Mouse (Mus musculus) gonadal fat pad, adult 2 months (tissue): ENCODE data around the gene Kcnj10. TPM values are rescaled to one million over a fixed set of nuclear protein-coding genes. Genes with fewer than 3 reads are reported as not detected.

Experiments used
- DNase-seq: peaks from one replicate; pipeline ENCODE4 v3.0.0-alpha.2; 2012; ENCODE audit warnings: low read depth
- polyA plus RNA-seq: library from polyadenylated mRNA; depleted of rRNA; stranded (reverse); fragments of >200 nt; gene quantifications from 2 replicates; pipeline ENCODE4 v1.2.3, GENCODE M21; 2012

Kcnj10 gene
- polyA plus RNA-seq, 1 experiment = 0.19 TPM

DNA sequence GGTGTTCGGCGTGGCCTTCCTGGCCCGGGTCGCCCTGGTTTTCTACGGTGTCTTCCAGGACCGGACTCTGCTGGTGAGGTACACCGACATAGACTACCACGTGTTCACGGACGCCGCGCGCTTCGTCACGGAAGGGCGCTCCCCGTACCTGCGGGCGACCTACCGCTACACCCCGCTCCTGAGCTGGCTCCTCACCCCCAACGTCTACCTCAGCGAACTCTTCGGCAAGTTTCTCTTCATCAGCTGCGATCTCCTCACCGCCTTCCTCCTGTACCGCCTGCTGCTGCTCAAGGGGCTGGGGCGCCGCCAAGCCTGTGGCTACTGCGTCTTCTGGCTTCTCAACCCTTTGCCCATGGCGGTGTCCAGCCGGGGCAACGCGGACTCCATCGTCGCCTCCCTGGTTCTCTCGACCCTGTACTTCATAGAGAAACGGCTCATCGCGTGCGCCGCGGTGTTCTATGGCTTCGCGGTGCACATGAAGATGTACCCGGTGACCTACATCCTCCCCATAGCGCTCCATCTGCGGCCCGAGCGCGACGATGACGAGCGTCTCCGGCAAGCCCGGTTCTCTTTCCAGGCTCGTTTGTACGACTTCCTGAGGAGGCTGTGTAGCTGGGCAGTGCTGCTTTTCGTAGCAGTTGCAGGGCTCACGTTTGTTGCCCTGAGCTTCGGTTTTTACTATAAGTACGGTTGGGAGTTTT is 35.9 kb downstream of the Kcnj10 start:
- no peak for DNase-seq

DNA sequence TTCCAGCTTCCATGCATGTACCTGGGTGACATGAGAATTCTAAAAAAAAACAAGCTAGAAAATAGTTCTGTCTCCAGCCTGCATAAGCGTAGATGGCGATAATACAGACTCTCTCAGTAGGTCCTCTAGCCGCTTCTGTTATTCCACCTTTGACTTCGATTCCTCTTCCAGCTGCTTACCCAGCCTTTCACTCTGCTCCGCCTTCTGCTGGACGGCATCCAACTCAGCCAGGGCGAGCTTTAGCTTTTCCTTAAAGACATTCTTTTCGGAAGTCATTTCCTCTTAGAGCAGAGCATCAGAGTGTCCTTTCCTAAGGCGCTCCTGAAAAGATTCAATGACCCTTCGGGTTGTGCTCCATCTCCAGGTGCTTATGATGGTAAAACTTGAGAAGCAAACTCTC is 39.1 kb downstream of the Kcnj10 start:
- no peak for DNase-seq

DNA sequence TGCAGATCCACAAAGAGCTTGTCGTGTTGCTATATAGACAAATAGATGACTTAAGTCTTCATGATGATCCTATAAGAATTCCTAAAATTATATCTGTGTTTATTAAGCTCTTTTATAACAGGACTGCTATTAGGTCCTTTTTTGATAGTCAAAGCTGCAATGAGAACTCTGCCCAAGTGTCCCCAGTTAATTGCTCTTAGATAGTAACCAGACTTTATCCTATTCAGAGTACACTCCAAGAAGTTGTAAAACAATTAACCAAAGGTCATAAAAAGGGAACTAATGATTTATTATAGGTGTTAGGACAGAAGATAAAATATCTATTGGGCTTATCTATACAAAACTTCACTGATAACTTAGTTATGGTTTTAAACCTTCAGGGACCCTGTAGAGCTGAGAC is 41.1 kb downstream of the Kcnj10 start:
- no peak for DNase-seq

DNA sequence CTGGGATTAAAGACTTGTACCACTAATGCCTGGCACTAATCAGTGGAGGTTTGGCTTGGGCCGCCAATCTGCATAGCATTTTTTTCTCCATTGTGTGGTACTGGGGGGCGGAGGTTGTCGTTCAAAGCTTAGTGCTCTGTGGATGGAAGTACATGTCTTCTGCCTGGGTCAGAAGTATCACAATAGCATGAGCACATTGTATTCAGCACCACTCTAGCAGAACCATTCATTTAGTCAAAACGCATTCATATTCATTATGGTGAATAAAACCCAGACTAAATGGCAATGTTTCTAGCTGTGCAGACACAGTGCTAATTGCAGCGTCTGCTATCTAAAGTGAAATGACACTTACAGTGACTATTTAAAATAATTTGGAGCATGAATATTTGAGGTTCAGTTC is 46.2 kb downstream of the Kcnj10 start:
- no peak for DNase-seq

DNA sequence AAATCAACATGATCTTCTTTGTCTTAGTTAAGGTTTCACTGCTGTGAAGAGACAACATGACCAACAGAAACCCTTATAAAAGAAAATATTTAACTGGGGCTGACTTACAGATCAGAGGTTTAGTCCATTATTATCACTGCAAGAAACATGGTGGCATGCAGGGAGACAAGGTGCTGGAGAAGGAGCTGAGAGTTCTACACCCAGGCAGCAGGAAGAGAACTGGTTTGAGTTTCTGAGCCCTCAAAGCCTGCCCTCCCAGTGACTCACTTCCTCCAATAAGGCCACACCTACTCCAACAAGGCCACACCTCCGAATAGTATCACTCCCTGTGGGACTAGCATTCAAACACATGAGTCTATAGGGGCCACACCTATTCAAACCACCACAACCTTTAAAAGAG is 49.8 kb downstream of the Kcnj10 start:
- DNase-seq = no peak

DNA sequence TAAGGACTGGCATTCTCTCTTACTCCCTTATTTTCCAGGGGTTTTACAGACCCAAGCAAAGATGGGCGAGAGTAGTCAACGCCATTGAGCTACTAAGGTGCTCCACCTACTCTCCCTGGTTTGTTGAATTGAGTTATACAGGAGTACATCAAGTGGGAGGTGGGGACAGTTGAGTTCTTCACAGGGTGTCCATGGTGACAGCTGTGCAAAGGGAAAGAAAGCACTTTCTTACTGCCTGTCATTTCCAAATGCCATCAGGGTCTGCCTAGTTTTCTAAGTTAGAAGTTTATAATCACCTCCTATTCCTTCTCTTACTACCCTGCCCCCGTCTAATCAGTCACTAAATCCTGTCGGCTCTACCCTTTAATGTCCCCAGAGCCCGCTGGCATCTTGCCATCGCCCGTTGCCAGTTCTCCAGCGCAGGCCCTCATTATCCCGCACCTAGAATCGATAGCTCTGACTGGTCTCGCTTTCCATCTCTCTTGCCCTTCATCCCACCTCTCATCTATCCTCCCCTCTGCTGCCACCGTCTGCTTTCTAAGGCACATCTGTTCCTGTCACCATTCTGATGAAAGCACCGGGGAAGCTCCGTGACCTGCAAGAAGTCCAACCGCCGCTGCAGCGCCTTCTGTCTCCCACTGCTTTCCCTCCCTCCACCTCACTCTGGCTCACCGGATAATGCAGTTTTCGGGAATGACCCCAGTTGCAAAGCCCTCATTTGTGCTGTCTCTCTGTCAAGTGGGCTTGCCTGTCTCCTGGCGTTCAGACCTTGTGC is 51.0 kb downstream of the Kcnj10 start:
- DNase-seq = no peak

DNA sequence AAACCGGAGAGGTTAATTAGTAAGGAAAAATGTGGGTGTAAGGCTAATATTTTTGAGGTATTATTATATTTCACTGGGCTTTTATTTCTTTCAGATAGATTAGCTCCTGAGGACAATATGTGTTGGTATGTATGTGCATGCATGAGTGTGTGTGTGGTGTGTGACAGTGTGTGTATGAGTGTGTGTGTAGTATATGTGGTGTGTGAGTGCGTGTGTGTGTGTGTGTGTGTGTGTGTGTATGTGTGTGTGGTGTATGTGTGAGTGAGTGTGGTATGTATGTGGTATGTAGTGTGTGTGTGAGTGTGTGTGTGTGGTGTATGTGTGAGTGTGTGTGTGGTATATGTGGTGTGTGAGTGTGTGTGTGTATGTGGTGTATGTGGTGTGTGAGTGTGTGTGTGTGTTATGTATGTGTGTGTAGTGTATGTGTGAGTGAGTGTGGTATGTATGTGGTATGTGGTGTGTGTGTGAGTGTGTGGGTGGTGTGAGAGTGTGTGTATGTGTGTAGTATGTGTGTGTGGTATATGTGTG is 51.7 kb downstream of the Kcnj10 start:
- no peak for DNase-seq

DNA sequence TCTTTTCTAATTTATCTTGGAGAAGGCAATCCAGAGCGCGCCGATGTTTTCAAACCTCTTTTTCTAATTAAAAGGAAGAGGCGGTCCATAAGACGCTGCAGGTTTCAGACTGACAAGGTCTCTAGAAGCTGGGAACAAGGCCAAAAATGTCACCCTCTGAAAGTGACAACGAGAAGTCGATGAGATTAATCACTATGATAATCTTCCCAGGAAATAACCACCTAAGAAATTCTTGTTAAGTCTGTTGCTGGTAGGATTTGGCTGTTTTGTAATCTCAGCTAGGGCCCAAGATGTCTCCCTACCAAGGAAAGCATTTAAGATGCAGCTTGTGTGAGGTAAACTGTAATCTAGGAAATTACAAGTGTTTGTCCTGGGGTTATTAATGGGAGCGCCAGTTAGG is 52.7 kb downstream of the Kcnj10 start:
- DNase-seq = no peak

DNA sequence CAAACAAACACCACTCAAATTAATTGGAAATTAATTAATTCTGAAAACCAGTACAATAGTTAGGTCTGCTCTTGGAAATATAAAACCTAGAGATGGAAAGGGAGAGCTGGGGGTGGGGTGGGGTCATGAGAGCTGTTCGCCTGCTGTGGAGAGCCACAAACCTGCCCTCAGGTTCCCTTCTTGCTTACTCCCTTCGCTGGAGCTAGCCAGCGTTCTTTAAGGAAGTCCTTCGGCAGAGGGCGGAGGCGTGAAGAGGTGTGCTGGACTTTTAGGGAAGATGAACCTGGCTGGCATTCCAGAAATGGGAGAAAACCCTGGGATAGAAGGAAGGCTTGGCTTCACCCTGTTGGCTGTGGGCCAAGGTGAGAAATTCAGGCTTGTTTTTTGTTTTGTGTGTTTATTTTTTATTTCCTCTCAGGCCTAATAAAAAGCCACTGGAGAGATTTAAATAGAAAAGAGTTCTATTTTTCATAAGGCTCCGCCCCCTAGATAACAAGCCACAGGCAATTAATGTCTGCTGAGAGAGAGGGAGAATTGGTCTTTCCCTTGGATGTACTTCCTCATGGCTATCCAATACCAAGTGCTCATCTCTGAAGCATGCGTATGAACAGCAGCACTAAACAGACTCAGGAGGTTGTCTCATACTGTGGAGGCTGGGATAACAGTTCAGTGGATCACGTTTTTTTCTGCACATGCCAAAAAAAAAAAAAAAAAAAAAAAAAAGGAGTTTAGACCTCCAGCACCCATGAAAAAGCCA is 56.2 kb downstream of the Kcnj10 start:
- DNase-seq = no peak

DNA sequence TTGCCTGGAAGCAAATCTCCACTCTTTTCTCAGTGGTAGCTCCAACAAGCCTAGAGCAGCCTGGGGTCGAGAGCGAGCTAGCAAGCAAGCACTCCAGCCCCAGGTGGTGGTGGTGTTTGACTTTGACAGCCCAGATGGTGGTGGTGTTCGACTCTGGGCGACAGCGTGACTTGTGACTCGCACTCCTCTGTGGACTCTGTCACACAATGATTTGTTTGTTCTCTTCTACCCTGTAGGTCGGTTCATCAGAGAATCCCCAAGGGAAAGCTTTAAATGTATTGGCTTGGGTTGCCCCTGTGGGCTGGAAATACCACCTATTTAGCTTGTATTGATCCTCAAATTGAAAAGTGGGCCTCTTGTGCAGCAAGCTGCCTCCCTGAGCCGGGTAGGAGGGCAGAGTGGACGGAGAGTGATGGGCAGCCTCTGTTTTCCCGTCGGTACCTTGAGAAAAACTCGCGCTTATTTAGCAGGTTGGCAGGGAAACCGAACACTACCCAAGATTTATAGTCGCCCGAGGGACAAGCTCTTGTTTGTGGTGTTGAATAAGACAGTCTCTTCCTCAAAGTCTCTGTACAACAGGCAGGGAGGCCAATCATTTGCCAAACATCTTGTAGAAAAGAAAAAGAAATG is 65.2 kb downstream of the Kcnj10 start:
- DNase-seq = no peak

DNA sequence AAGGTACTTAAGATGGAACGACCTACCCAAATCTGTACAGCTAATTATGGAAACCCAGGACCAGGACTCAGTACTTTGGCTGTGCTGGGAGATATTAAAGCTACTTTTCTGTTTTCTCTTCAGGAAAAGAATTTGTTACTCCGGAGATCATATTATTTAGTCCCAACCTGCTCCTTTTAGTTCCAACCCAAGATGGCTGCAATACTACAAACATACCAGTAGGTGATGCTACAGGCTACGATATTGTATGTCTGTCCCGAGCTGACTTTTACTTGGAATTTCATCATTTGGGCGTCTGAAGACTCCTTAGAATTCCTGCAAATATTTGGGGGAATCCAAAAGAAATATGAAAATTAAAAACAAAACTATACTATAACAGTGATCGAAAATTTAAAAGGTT is 68.0 kb downstream of the Kcnj10 start:
- no peak for DNase-seq

DNA sequence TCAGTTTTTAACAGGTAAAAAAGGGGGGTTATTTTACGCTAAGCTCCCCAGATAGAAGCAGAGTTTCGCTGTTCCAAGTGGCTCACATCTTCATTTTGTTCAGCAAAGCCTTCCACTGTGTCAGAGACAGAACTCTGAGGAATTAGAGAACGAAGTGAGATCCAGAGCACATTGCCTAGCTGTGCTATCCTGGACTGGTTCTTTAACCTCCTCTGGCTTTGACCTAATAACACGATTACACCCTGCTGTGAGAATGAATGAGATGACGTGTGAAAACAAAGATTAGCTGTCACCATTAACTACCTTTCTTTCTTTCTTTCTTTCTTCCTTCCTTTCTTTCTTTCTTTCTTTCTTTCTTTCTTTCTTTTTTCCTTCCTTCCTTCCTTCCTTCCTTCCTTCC is 68.4 kb downstream of the Kcnj10 start:
- DNase-seq = no peak

DNA sequence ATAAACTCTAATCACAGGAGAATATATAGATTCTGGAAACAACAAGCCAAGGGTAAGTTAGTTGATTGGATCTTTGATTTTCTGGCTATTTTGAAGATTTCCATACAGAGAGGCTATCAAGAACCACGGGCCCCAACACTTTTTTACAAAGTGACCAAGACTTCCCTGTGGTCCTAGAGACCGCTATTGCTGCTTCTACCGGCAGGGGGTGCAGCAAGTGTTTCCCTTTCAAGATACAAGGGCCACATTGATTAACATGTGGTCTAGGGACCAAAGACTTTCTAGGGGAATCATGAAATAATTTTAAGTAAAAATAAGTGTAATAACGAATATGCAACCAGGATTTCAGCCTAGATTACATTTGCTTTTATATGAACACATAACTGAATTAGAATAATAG is 69.8 kb downstream of the Kcnj10 start:
- no peak for DNase-seq

DNA sequence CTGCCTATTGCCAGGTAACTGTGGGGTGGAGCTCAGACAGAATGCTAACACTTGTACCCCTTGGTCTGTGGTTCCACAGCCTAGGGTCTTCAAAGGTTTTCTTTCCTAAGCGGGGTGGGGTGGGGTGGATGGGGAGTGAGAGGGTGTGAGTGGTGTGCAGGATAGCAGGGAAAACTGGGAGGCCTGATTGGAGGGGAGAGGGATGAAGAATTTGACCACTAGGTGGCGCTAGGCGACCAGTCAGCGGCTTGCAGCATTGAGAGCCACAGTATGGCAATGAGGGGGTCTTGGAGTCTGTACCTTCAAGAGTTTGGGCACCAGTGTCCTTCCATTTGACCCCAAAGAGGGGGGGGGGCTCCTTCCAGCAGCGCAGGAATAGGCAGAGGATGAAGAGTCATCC is 71.2 kb downstream of the Kcnj10 start:
- DNase-seq = no peak

DNA sequence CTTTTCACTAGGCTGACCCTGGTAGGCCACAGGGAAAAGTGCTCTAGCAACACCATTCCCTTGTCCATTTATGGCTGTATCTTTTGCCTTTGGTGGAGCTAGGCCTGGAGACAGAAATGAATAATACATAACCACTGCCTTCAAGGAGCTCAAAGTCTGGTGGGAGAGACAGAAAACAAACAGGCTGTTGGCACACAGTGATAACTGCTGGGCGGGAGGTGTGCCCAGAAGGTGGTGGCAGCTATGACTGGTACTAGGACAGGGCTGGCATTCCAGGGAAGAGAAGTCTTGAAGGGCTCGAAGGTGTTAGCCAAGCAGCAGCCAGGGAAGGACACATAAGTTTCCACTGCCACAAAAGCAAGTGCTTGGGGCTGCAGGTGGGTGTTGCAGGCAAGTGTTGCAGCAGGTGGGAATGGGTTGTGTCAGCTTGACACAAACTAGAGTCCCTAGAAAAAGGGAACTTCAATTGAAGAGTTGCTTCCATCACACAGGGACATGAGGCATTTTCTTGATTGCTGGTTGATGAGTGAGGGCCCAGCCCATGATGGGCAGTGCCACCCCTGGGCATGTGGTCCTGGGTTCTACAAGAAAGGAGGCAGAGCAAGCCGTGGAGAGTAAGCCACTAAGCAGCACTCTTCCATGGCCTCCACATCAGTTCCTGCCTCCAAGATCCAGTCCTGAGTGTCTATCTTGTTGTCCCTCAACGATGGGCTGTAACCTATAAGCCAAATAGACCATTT is 72.7 kb downstream of the Kcnj10 start:
- no peak for DNase-seq

DNA sequence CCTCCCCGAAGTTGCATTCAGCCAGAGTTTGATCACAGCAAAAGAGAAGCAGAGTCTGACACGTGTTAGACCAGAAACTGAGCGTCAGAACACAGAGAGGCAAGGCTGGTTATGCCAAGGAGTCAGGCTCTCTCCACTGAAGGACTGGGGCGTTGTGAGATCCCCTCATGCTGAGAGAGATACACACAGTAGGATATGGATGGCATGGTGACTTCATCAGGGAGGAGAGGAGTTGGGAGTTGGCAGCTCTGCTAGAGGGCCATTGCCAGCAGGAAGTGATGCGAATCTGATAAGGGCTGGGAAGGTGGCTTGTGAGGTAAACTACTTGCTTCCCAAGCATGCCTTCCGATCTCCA is 73.2 kb downstream of the Kcnj10 start:
- DNase-seq = no peak

DNA sequence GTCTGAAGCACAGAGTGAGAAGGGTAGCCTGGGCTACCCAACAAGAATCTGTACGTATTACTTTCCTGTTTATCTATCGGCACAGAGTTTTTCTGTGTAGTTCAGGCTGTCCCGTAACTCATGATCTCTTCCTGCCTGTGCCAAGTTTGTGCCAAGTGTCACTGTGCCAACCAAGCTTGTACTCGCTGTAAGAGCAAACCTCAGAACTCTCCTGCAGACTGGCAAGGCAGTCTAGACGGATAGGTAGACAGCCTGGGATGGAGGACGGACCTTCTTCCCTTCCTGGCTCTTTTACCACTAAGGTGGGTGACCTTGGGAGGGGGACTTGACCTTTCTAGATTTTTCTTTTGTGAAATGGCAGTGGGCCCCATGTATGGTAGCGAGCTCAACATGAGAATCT is 74.1 kb downstream of the Kcnj10 start:
- DNase-seq = no peak

DNA sequence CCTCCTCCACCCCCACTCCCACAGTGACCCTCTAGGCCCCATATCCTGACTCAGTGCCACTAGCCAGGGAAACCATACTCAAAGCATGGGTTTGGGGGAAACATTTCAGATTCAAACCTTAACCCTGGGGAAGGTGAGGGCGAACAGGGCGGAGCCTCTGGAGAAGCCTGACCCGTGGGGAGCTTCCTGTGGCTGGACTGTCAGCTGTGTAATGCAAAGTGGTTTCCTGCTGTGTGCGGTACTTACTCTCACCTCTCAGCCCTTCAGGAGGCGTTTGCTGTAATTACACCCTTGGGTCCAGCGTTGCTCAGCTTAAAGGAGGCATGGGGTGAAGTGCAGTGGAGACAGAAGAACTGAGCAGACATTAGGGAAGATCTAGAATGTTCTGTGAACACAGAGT is 77.2 kb downstream of the Kcnj10 start:
- no peak for DNase-seq

DNA sequence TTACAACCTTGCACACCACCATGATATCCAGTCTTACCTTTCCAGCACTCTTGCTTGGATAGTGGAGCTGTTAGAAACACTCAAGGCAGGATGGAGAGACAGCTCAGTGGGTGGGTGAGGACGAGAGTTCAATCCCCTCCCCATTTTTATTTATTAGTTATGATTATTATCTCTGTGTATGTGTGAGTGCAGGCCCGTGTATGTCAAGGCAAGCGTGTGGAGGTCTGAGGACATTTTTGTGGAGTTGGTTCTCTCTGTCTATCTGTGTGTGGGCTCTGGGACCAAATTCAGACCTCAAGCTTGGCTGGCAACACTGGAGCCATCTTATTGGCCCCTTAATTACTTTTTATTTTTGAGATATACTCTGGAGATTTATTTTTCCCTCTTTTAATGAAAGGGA is 77.6 kb downstream of the Kcnj10 start:
- DNase-seq = no peak

DNA sequence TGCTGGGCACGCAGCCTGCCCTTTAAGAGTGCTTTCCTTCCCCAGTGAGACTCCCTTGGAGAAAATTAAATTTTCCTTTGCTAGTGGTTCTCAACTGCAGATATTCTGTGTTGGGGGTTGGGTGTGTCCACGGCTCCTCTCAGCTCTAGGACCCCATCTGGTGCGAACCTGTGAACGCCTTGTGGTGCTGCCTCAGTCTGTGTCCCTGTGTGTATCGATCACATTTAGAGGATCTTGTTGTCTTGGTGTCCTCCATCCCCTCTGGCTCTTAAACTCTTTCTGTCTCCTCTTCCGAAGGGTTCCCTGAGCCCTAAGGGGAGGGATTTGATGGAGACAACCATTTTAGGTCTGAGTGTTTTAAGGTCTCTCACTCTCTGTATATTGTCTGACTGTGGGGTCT is 79.2 kb downstream of the Kcnj10 start:
- no peak for DNase-seq

DNA sequence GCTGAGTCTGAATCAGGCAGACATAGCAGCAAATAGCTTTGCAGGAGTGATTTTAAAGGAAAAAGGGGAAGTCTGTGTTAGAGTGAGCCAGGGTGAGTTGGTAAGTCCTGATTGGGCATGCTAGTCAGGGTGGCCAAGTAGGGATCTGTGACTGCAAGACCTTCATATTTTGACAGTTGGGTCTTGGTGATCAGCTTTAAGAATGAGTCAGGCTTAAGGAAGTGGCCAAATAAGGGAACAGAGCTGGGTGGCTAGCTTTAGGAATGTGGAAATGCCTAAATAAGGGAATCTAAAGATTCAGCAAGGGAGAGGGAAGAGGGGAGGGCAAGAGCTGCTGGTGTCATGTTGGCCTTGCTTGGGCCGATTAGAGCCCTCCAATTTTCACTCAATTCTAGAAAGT is 82.4 kb downstream of the Kcnj10 start:
- no peak for DNase-seq
